Mouse (Mus musculus) midbrain, embryonic 10.5 days (tissue): ENCODE measurements around the gene Tmem88. TPM values are rescaled to one million over a fixed set of nuclear protein-coding genes. Genes with fewer than 3 reads are reported as not detected.

Experiments
- DNase-seq: peaks from one replicate; pipeline ENCODE4 v3.0.0-alpha.2; 2017; ENCODE audit warnings: low spot score
- H3K27ac ChIP-seq: fragments of 300-500 bp; sonication (generic); replicated peaks from 2 replicates; pipeline ENCODE4 v1.5.1; 2016; ENCODE audit warnings: mild to moderate bottlenecking
- H3K27me3 ChIP-seq: fragments of 300-500 bp; sonication (generic); 2 replicates; pipeline ENCODE4 v1.6.1; 2016; ENCODE audit warnings: low read depth, mild to moderate bottlenecking; ENCODE audit not compliant: poor library complexity, severe bottlenecking
- H3K36me3 ChIP-seq: fragments of 300-500 bp; sonication (generic); 2 replicates; pipeline ENCODE4 v1.6.1; 2016; ENCODE audit warnings: mild to moderate bottlenecking, moderate library complexity
- H3K4me1 ChIP-seq: fragments of 300-500 bp; sonication (generic); 2 replicates; pipeline ENCODE4 v1.6.1; 2016
- H3K4me3 ChIP-seq: fragments of 300-500 bp; sonication (generic); 2 replicates; pipeline ENCODE4 v1.5.1; 2016; ENCODE audit warnings: mild to moderate bottlenecking, moderate library complexity
- H3K9me3 ChIP-seq: fragments of 300-500 bp; sonication (generic); replicated peaks from 2 replicates; pipeline ENCODE4 v1.6.1; 2016; ENCODE audit warnings: mild to moderate bottlenecking
- WGBS: fragments of 180-500 bp; shearing (Covaris S2); methylation state at CpG from one replicate; pipeline ENCODE4 v1.1.7; 2016; 5-methylcytosine and 5-hydroxymethylcytosine counted together
- polyA plus RNA-seq: library from polyadenylated mRNA; unstranded; fragments of >200 nt; fragmentation: Nextera tagmentation; extraction: Ambion mirVana; gene quantifications from 2 replicates; pipeline ENCODE4 v1.2.1, GENCODE M21; 2016

Tmem88 gene
- polyA plus RNA-seq, 1 experiment from 2014 or later: 21.4 TPM

DNA sequence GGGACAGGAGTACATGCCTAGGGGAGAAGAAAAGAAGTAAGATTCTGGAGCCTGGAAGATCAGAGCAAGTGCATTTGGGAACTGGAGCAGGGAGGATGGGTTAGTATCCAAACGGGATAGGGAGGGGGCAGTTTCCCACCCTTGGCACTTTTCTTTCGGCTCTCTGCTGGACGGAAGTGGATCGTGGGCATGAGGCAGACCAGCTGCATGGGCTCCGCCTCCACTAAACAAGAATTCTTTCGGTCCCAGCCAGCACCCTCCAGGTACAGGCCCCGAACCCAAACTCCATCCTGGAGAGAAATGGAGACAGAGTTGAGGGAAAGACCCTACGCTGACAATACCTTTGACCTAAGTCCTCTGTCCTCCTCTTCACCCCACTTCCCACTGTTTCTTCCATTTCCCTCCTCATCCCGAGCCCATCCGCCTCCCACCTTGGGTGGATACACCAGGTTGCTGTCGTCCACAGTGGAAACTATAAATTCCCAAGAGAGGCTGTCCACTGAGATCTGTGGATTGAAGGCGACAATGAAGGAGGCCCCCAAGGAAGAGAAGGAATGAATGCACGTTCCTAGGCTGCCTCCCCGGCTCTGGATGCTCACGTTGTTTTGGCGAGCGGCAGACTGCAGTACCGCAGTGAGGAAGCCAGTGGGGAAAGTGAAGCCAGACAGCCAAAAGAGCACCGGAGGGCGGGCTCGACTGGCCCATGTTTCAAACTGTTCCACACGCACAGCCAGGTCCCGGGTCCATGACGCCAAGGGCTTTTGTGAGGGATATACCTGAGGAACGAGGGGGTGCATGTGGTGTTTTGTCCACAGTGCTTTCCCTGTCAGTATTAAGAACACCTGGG lies 23.3 kb upstream of the Tmem88 start:
- H3K9me3 ChIP-seq: no peaks in the 10 kb centered on the region
- no peak for DNase-seq
- WGBS: 11% methylated on average over 25 of the region's 25 CpGs
- H3K4me1 ChIP-seq: peaks cover 56% of the 10 kb centered on the region
- H3K27me3 ChIP-seq: peaks cover 47% of the 10 kb centered on the region
- peak overlapping the region; percentile 93 for H3K4me3 ChIP-seq
- no peaks in the 10 kb centered on the region for H3K36me3 ChIP-seq
- peak overlapping the region; percentile 15; the same call in 1 of the 2 replicates for H3K27ac ChIP-seq

DNA sequence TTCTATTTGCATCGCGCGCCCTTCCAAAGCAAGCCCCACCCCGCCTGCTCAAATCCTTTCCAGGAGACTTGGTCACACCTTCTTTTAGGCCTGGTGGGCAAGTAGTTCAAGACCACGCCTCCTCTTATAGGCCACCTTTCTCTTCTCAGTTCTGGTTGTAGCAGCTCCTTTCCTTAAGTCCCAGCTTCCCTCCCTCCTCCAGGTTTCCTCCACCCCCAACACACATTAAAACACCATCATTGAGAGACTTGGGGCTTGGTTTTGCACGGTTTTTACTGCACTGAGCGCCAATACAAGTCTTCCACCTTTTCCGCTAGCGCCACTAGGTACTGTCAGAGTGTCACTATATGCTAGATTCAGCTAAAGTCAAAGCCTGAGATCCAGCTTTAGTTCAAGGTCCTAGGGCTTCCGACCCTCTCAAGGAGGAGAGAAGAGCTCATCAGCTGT lies 22.5 kb upstream of the Tmem88 start:
- Histone ChIP-seq H3K9me3 (no peaks in the 10 kb centered on the region), H3K4me3 (peak overlapping the region; percentile 93), H3K27ac (peak overlapping the region; percentile 99), H3K27me3 (peaks cover 43% of the 10 kb centered on the region), H3K4me1 (peaks cover 63% of the 10 kb centered on the region), H3K36me3 (no peaks in the 10 kb centered on the region)
- no peak for DNase-seq
- 8% methylated on average over 10 of the region's 10 CpGs for WGBS

DNA sequence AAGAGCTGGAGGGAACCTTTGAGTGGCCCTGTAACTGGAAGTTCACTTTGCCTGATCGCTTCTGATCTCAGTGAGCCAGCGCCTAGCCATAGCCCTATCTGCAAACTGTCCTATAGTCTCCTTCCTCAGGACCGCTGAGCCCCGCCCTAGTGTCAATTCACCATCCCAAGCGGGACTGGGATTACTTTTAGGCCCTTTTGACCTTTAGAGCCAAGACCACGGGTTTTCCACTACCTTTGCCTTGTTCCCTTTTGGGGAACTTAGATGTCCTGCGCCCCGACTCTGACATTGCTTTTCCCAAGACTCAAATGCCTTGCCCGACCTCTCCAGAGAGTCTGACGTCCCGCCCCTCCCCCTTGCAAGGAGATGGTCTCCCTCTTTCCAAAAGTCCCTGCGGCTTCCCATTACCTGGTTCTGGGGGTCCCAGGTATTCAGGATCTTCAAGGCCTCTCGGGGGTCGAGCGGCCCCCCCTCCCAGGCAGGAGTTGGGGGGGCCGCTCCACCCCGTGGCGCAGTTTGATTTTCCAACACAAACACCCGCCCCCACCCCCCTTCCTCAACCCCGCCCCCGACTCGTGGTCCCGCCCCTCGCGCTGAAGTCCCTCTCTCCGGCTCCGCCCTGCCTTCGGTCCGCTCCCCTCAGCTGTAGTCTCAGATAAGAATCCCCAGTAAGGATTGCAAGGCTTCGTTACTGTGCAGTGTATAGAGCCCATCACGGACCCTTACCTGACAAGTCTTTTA lies 21.9 kb upstream of the Tmem88 start:
- under 1% methylated on average over 31 of the region's 31 CpGs for WGBS
- DNase-seq: peak; percentile 62
- peaks cover 69% of the 10 kb centered on the region for H3K4me1 ChIP-seq

DNA sequence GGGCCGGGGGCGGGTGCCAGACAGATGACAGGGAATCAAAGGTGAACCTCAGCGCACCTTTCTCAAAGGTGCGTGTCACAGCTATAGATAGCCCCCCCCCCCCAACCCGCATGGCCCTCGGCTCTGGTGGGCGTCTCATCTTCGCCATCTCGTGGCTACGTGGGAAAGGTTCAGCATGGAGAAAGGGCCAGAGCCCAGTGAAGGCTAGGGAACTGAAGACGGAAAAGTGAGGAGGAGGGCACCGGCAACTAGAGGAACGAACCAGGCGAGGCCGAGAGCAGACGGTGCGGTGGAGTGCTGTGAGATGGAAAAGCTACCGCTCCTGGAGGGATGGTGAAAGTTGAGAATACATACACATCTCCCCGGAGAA lies 21.4 kb upstream of the Tmem88 start:
- H3K27me3 ChIP-seq: peaks cover 43% of the 10 kb centered on the region
- peak overlapping the region; percentile 93 for H3K4me3 ChIP-seq
- H3K4me1 ChIP-seq: peaks cover 75% of the 10 kb centered on the region
- 1% methylated on average over 19 of the region's 19 CpGs for WGBS
- DNase-seq: peak; percentile 67
- H3K9me3 ChIP-seq: no peaks in the 10 kb centered on the region
- peak overlapping the region; percentile 99 for H3K27ac ChIP-seq
- no peaks in the 10 kb centered on the region for H3K36me3 ChIP-seq

More for the DNA sequence above, 21.9 kb upstream of the Tmem88 start:
- Histone ChIP-seq H3K9me3 (no peaks in the 10 kb centered on the region), H3K36me3 (no peaks in the 10 kb centered on the region), H3K4me3 (peak overlapping the region; percentile 93), H3K27ac (peak overlapping the region; percentile 99), H3K27me3 (peaks cover 43% of the 10 kb centered on the region)

DNA sequence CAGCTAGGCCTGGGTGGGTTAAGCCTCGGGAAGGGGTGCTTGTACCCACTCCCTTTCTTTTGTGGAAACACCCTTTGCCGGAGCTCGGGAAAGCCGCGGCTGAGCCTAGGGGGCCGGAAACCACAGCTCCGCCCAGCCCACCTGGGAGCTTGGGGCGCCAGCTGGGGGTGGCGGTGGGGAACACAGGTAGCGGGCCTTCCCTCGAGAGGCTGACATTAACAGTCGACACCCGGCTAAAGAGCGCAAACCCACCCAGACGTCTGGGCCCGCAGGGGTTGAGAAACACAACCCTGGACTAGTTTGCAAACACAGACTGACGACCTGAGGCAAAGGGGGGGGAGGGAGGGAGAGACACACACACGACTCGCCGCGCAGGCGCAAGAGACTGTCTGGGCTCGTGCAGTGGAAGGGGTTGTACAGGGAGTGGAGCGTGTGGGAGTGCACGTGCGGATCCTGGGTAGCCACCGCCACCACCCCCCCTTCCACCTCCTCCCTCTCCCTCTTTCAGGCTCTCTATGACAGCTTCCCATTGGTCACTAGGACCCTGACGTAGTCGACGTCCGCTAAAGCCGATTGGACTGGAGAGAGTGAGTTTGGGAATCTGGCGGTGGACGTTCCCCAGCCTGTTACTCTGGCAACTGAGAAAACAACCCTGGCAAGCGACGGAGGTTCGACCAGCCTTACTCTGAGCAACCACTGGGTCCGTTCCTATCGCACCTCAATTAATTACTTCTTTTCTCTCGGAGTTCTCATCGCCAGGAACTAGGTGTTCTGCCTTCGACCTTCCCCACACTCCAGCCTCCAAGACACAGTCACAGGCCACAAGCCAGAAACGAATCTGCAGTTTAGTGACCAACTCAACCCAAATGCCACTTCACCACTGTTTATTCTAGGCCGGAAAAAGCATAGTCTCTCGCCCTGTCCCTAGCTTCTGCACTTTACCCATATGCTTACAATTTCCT lies 20.7 kb upstream of the Tmem88 start:
- under 1% methylated on average over 45 of the region's 45 CpGs for WGBS
- DNase-seq: peak; percentile 97

DNA sequence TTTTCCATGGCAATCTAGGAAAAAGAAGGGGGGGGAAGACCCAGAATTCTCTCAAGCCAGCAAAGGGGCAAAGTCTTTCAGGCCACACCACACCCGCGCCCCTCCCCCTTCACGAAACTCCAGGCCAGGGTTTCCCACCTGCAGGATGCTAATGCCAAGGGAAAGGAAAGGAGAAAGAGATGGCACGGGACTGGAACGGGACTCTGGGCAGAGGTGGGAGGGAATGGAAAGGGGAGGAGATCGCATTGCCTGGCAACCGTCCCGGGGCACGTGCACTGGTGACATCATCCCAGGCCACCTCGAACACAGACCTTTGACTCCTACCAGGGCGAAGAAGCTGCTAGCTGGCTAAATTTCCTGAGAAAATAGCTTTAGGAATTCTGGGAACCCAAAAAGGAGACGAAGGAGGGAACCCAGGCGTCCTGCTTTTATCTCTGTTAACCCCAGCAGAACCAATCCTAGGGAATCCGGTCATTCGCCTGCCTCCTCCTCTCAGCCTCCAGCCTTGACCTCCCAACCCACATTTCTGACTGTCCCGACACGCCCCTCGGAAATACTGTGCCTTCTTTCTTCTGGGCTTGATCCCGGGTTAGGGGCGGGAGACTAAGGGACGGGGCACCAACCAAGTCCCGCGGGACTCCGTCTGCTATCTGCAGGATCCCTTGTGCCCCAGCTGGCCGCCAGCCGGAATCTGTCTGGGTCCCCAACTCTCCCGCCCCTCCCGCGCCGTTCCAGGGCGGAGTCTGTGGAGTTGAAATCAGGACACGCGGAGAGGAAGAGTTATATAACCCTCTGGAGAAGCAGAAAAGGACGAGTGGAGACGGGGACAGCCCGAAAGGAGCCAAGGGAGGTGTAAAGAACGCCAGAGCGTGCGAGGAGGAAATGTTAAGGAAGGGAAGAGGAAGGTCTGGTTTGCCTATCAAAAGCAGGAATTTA lies 19.7 kb upstream of the Tmem88 start:
- peak; percentile 97 for DNase-seq
- peaks cover 92% of the 10 kb centered on the region for H3K4me1 ChIP-seq
- peak overlapping the region; percentile 99 for H3K27ac ChIP-seq
- H3K4me3 ChIP-seq: peak overlapping the region; percentile 93
- WGBS: under 1% methylated on average over 39 of the region's 39 CpGs
- H3K36me3 ChIP-seq: peaks cover 10% of the 10 kb centered on the region
- no peaks in the 10 kb centered on the region for H3K9me3 ChIP-seq
- H3K27me3 ChIP-seq: peaks cover 28% of the 10 kb centered on the region

More for the DNA sequence above, 20.7 kb upstream of the Tmem88 start:
- peaks cover 38% of the 10 kb centered on the region for H3K27me3 ChIP-seq
- peaks cover 81% of the 10 kb centered on the region for H3K4me1 ChIP-seq
- peak overlapping the region; percentile 93 for H3K4me3 ChIP-seq
- no peaks in the 10 kb centered on the region for H3K9me3 ChIP-seq
- peak overlapping the region; percentile 99 for H3K27ac ChIP-seq
- H3K36me3 ChIP-seq: no peaks in the 10 kb centered on the region

DNA sequence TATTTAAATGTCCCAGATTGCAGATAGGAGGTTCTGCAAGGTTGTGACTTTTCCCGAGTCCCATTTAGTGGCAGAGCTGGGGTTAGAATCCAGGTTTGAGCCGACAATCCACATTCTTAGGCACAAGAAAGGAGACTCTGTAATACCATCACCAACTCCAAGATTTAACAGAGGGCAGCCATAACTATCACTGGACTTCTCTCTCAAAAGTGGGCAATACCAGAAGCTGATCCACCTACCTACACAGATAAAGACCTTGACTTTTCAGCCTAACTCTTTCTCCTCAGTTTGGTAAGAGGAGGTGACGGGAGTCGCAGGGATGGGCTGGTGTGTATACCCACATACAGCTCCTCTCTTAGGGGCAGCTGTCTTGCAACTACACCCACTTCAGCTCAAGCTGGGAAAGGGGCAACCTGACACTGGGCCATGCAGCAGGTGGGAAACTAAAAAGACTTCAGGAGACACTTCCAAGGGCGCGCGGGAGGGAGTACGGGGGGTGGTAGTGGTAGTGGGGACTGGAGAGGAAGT lies 19.0 kb upstream of the Tmem88 start:
- Histone ChIP-seq H3K27ac (peak overlapping the region; percentile 99), H3K36me3 (peaks cover 15% of the 10 kb centered on the region), H3K4me1 (peaks cover 99% of the 10 kb centered on the region), H3K4me3 (peak overlapping the region; percentile 93), H3K27me3 (peaks cover 21% of the 10 kb centered on the region), H3K9me3 (no peaks in the 10 kb centered on the region)
- no peak for DNase-seq
- WGBS: 3% methylated on average over 8 of the region's 8 CpGs

DNA sequence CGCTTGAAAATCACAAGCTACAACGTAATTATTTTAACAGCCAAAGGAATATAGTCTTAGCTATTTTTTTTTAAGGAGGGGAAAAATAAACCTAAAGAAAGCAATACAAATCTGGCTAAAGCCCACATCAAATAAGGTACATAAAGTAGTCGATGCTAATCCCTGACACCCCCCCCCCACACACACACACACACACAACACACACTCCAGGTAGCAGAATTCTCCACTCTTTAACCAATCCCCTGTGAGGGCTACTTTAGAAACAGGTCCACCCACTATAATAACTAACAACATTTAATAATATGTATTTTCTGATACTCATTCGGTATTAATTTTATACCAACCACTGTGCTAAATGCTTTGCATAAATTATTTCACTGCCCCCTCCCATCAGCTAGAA lies 18.5 kb upstream of the Tmem88 start:
- 1% methylated on average over 4 of the region's 4 CpGs for WGBS
- Histone ChIP-seq H3K36me3 (peaks cover 15% of the 10 kb centered on the region), H3K27me3 (peaks cover 16% of the 10 kb centered on the region), H3K4me1 (peaks cover 99% of the 10 kb centered on the region), H3K9me3 (no peaks in the 10 kb centered on the region), H3K27ac (peak overlapping the region; percentile 99), H3K4me3 (peak overlapping the region; percentile 93)
- DNase-seq: no peak

DNA sequence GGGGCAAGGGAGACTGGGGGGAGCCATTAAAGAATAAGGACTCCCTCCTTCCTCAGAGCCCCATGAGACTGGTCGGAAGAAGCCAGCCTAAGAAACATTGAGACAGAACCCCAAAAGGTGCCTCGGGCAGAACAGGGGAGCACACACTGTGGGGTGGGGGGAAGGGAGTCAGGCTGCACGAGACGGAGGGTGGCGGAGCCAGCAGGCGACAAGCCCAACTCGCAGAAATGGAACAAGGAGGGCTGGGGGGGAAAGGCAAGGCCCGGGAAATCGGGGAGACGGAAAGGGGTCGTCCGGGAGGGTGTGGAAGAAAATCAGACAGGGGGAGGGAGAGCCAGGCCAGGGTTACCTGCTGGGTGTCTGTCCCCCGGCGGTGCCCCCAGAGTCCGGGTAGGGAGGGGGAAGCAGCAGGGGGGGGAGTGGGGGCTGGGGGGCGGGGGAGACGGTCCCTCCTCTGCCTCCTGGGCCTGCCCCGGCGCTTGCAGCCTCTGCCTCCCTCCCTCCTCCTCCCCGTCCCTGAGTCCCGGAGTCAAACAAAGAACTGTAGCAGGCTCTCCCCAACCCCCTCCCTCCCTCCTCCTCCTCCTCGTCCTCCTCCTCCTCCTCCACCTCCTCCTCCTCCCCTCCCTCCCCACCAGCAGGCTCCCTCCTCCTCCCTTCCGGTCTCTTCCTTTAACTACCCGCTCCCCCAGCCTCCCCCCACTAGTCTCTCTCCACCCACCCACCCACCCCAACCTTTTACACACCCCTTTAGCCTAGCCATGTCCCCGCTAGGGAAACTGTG lies 17.8 kb upstream of the Tmem88 start:
- Histone ChIP-seq H3K27ac (peak overlapping the region; percentile 99), H3K9me3 (no peaks in the 10 kb centered on the region), H3K4me3 (peak overlapping the region; percentile 93), H3K27me3 (peaks cover 9% of the 10 kb centered on the region), H3K4me1 (peaks cover 99% of the 10 kb centered on the region), H3K36me3 (peaks cover 15% of the 10 kb centered on the region)
- 1% methylated on average over 20 of the region's 25 CpGs for WGBS
- DNase-seq: peak; percentile 89

DNA sequence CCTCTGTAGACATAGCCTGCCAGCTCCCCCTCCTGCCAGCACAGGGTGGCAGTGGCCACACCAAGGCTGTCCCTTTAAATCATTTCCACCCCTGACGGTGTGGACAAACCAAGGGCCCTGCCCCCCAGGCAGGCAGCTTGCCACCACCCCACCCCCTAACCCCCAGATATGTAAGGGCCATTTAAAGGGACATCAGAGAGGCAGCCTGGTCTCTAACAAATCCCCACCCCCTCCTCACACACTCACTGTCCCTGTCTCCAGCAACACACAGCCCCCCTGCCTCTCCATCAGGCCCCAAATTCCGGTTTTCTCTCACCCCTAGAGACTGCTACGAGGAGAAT lies 17.3 kb upstream of the Tmem88 start:
- Histone ChIP-seq H3K4me1 (peaks cover 99% of the 10 kb centered on the region), H3K4me3 (peak overlapping the region; percentile 93), H3K36me3 (peaks cover 15% of the 10 kb centered on the region), H3K27me3 (peaks cover 4% of the 10 kb centered on the region; the same call in 1 of the 2 replicates), H3K27ac (peak overlapping the region; percentile 99), H3K9me3 (no peaks in the 10 kb centered on the region)
- WGBS: under 1% methylated on average over 3 of the region's 3 CpGs
- DNase-seq: no peak
